Mouse (Mus musculus) spleen, adult 2 months (tissue): ENCODE data around the gene Tgfb3. TPM values are rescaled to one million over a fixed set of nuclear protein-coding genes. Genes with fewer than 3 reads are reported as not detected.

Experiments
- DNase-seq, 2 experiments: peaks; one replicate each; pipeline versions ENCODE4 v3.0.0 to v3.0.0-alpha.2; 2012 to 2021; ENCODE audit warnings: low spot score in 2 of 2, low read depth in 1 of 2
- H3K27ac ChIP-seq: fragments of 200-500 bp; 2 replicates; pipeline ENCODE4 v1.5.1; 2012; ENCODE audit warnings: low read length, inconsistent platforms; ENCODE audit not compliant: insufficient read depth
- H3K27me3 ChIP-seq: fragments of 200-500 bp; 2 replicates; pipeline ENCODE4 v1.6.1; 2012; ENCODE audit warnings: mild to moderate bottlenecking, moderate library complexity, low read length, inconsistent platforms; ENCODE audit not compliant: control insufficient read depth, insufficient read depth
- H3K36me3 ChIP-seq: fragments of 200-500 bp; 2 replicates; pipeline ENCODE4 v1.6.1; 2012; ENCODE audit warnings: mild to moderate bottlenecking, low read length, inconsistent platforms; ENCODE audit not compliant: control insufficient read depth, insufficient read depth
- H3K4me1 ChIP-seq: fragments of 200-500 bp; 2 replicates; pipeline ENCODE4 v1.6.1; 2011; ENCODE audit warnings: inconsistent platforms; ENCODE audit not compliant: control insufficient read depth, insufficient read depth, insufficient read length
- H3K4me3 ChIP-seq: fragments of 200-500 bp; 2 replicates; pipeline ENCODE4 v1.5.1; 2011; ENCODE audit warnings: mild to moderate bottlenecking, inconsistent platforms; ENCODE audit not compliant: insufficient read depth, insufficient read length; ENCODE audit errors: extremely low read depth
- CTCF ChIP-seq: fragments of 200-500 bp; IDR thresholded peaks from 2 replicates; pipeline ENCODE4 v1.5.1; 2011; ENCODE audit warnings: mild to moderate bottlenecking, inconsistent platforms; ENCODE audit not compliant: insufficient read depth, insufficient read length, insufficient replicate concordance; ENCODE audit errors: extremely low read depth
- POLR2A ChIP-seq: fragments of 200-500 bp; IDR thresholded peaks from 2 replicates; pipeline ENCODE4 v1.6.1; 2011; ENCODE audit warnings: low read depth, low read length, inconsistent platforms
- WGBS: fragments of 180-500 bp; shearing (Covaris S2); methylation state at CpG from one replicate; pipeline ENCODE4 v1.1.7; 2018; 5-methylcytosine and 5-hydroxymethylcytosine counted together
- polyA plus RNA-seq: library from polyadenylated mRNA; depleted of rRNA; stranded (reverse); fragments of >200 nt; gene quantifications from 2 replicates; pipeline ENCODE4 v1.2.3, GENCODE M21; 2012

Gene Tgfb3
- polyA plus RNA-seq, 1 experiment: 2.8 TPM

DNA sequence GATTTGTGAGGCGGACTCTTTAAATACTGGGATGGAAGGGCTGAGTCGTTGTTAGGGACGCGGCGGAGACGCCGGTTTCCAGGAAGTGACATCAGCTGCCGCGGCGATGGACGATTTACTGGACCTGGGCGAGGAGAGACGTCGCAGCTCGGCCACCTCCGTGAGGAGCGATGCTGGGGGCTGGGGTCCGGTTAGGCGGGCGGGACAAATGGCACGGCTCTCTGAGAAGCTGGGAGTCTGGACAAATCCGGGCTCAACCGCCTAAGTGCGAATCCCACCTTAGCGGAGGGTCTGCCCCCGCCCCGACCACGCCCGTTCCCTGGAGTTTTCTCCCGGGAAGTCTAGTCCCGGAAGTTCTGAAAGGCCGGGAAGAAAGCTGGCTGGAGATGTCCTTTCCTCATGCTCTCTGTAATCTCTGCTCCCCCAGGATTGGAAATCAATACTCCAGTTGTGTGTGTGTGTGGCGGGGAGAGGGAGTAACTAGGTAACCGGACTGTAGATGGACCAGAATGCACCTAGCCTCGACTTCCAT is 3.7 kb upstream of the Tgfb3 start, which contains the start of gene Ift43:
Gene Ift43 (plus strand): TSS at position 61 of the 532 bp plus-strand sequence.
- TF ChIP-seq POLR2A: no peak
- TF ChIP-seq CTCF: no peak
- peak in 1 of 2 experiments; percentile 21 for DNase-seq
- Histone ChIP-seq H3K27ac (no peak within 1 kb of the TSS), H3K27me3 (0 out of 2 replicates have a peak, but pooled peaks cover 4% of the 10 kb centered on the region), H3K4me1 (no peaks in the 10 kb centered on the region; the same call in 1 of the 2 replicates), H3K36me3 (no peaks in the 10 kb centered on the region), H3K4me3 (peak within 1 kb of the TSS; percentile 61)
- 3% methylated on average over 35 of the region's 35 CpGs for WGBS

DNA sequence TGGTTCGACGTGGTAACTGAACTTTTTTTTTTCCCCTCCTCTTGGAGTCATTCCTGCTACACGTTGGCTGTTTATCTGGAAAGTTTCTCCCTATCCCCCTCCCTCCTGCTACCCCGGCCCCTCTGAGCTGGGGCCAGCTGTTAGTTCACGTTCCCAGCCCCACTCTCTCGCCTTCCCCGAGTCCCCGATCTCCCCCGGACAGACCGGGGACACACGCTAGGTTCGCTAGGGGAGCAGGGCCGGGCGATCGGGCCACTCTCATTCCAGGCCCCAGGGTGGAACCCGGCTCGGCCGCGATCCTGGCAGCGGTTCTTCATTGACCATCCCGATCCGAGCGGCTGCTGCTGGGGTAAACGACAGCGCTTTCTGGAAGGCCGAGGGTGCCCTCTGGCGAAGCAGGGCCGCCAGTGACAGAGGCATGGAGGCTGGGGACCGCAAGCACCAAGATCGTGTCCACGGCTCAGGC is 394 bp upstream of the Tgfb3 start:
- TF ChIP-seq CTCF (peak; percentile 97), POLR2A (no peak)
- Histone ChIP-seq H3K27me3 (0 out of 2 replicates have a peak, but pooled peaks cover 4% of the 10 kb centered on the region), H3K36me3 (no peaks in the 10 kb centered on the region), H3K4me1 (no peaks in the 10 kb centered on the region; the same call in 1 of the 2 replicates), H3K4me3 (peak overlapping the region; percentile 66), H3K27ac (peak overlapping the region; percentile 36; the same call in 1 of the 2 replicates)
- WGBS: 1% methylated on average over 31 of the region's 31 CpGs
- peak; percentile 51 to 85 for DNase-seq

DNA sequence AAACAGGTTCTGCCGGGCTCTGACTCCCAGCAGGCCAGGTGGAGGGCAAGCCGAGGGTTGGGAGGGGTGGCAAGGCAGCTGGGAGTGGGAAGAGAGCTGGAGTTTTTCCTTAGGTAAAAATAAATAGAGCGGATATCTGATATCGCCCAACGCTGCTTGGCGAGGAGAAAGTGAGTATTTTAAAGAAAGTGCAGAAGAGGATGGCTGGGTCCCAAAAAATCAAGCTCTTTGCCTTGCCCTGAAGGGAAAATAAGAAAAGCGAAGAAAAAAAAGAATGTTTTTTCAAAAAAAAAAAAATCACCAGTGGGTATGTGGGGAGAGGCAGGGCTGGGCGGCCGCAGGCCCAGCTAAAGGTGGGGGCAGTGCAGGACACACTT is 677 bp downstream of the Tgfb3 start:
- DNase-seq: no peak
- TF ChIP-seq POLR2A (no peak), CTCF (no peak)
- no peaks in the 10 kb centered on the region; the same call in 1 of the 2 replicates for H3K4me1 ChIP-seq
- H3K4me3 ChIP-seq: no peak overlapping the region; the same call in 1 of the 2 replicates
- 83% methylated on average over 9 of the region's 9 CpGs for WGBS
- 0 out of 2 replicates have a peak, but pooled peaks cover 4% of the 10 kb centered on the region for H3K27me3 ChIP-seq
- no peak overlapping the region for H3K27ac ChIP-seq
- H3K36me3 ChIP-seq: no peaks in the 10 kb centered on the region

DNA sequence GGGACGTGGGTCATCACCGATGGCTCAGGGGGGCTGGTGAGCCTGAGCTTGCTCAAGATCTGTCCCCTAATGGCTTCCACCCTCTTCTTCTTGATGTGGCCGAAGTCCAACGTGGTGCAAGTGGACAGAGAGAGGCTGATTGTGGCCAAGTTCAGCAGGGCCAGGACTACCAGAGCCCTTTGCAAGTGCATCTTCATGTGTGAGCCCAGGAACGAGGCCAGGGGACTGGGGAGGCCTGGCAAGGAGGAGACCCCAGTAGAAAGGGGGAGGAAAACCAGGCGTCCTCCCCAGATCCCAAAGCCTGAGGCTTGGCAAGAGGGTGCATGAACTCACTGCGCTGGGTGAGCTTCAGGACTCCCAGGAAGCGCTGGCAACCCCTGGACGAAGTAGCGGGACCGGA is 1.1 kb downstream of the Tgfb3 start:
- no peak for DNase-seq
- no peak overlapping the region for H3K27ac ChIP-seq
- H3K4me1 ChIP-seq: no peaks in the 10 kb centered on the region
- TF ChIP-seq POLR2A: no peak
- no peak for TF ChIP-seq CTCF
- 83% methylated on average over 11 of the region's 11 CpGs for WGBS
- H3K27me3 ChIP-seq: 0 out of 2 replicates have a peak, but pooled peaks cover 4% of the 10 kb centered on the region
- no peak overlapping the region for H3K4me3 ChIP-seq
- no peaks in the 10 kb centered on the region for H3K36me3 ChIP-seq

DNA sequence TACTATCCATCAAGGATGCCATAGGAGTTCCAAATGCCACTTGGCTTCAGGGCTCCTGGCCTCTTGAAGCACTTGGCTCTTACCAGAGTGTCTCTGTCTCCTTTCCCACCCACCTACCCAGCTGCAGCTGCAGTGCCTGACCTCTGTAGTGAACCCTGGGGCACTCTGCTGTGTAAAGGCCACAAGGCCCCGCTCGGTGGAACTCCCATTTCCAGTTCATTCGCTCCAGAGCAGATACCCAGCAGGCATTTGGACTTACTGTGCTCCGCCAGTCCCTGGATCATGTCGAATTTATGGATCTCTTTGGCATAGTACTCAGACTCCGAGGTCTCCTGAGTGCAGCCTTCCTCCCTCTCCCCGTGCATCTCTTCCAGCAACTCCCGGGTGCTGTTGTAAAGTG is 1.5 kb downstream of the Tgfb3 start:
- no peak overlapping the region for H3K4me3 ChIP-seq
- 81% methylated on average over 8 of the region's 8 CpGs for WGBS
- no peak overlapping the region for H3K27ac ChIP-seq
- TF ChIP-seq POLR2A (no peak), CTCF (no peak)
- H3K36me3 ChIP-seq: no peaks in the 10 kb centered on the region
- no peak for DNase-seq
- no peaks in the 10 kb centered on the region for H3K27me3 ChIP-seq
- no peaks in the 10 kb centered on the region for H3K4me1 ChIP-seq

- no peak for DNase-seq
- H3K4me1 ChIP-seq: no peaks in the 10 kb centered on the region
- no peaks in the 10 kb centered on the region for H3K36me3 ChIP-seq
- H3K27me3 ChIP-seq: no peaks in the 10 kb centered on the region
- no peak overlapping the region for H3K27ac ChIP-seq
- peak; percentile 6; the same call in 1 of the 2 replicates for TF ChIP-seq CTCF
- no peak for TF ChIP-seq POLR2A
- WGBS: 49% methylated on average over 13 of the region's 13 CpGs
- no peak overlapping the region for H3K4me3 ChIP-seq
Observed at GRCm38 (mm10) chr12:86076321-86076901, 2.4 kb downstream of the Tgfb3 start.

DNA sequence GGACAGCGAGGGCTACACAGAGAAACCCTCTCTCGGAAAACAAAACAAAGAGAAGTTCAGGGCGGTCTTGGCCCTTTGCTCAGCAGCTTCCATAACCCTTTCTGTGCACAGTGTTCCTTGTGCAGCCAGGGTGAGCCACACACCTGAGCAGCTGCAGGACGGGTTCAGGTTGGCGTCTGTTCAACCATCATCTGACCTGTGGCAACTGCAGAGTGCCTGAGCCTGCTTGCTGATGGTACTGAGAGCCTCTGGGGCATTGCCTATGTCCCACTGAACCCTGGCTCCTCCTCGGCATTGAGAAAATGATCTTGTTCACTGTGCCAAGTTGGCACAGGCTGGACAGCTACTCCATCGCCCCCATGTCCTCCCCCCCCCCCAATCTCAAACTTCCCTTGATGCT is 3.5 kb downstream of the Tgfb3 start:
- Histone ChIP-seq H3K27ac (no peak overlapping the region), H3K4me1 (no peaks in the 10 kb centered on the region), H3K36me3 (no peaks in the 10 kb centered on the region), H3K27me3 (no peaks in the 10 kb centered on the region), H3K4me3 (no peak overlapping the region)
- no peak for DNase-seq
- 92% methylated on average over 7 of the region's 7 CpGs for WGBS
- no peak for TF ChIP-seq POLR2A
- no peak for TF ChIP-seq CTCF
